Mouse (Mus musculus): ENCODE measurements around the gene Cacna2d1. TPM values are rescaled to one million over a fixed set of nuclear protein-coding genes. Genes with fewer than 3 reads are reported as not detected.

Gene Cacna2d1
- polyA plus RNA-seq, 1 experiment from 2014 or later: 7.0 TPM

- no peaks in the 10 kb centered on the region for H3K27me3 ChIP-seq (ENCODE audit: low read depth, poor library complexity, severe bottlenecking)
- no peak for DNase-seq (ENCODE audit: low spot score)
- no peaks in the 10 kb centered on the region for H3K4me1 ChIP-seq
- no peak overlapping the region for H3K4me3 ChIP-seq
- WGBS: 94% methylated on average over 6 of the region's 6 CpGs
- no peaks in the 10 kb centered on the region for H3K36me3 ChIP-seq
- no peak overlapping the region for H3K27ac ChIP-seq
- no peaks in the 10 kb centered on the region for H3K9me3 ChIP-seq (replicated peaks)
Measured at GRCm38 (mm10) chr5:15948290-15949037, 14.0 kb downstream of the Cacna2d1 start.

GRCm38 (mm10) chr5:15959760-15960159 is 25.3 kb downstream of the Cacna2d1 start:
- H3K9me3 ChIP-seq (replicated peaks): no peaks in the 10 kb centered on the region
- WGBS: 89% methylated on average over 1 of the region's 1 CpGs
- no peak for DNase-seq (ENCODE audit: low spot score)

GRCm38 (mm10) chr5:15961866-15962265 is 27.4 kb downstream of the Cacna2d1 start:
- Histone ChIP-seq H3K36me3 (no peaks in the 10 kb centered on the region), H3K27ac (no peak overlapping the region), H3K4me1 (no peaks in the 10 kb centered on the region), H3K27me3 (ENCODE audit: low read depth, poor library complexity, severe bottlenecking) (no peaks in the 10 kb centered on the region), H3K4me3 (no peak overlapping the region), H3K9me3 (replicated peaks) (no peaks in the 10 kb centered on the region)
- no peak for DNase-seq (ENCODE audit: low spot score)
- 92% methylated on average over 2 of the region's 2 CpGs for WGBS

More at GRCm38 (mm10) chr5:15959760-15960159, 25.3 kb downstream of the Cacna2d1 start:
- no peaks in the 10 kb centered on the region for H3K27me3 ChIP-seq (ENCODE audit: low read depth, poor library complexity, severe bottlenecking)
- H3K4me3 ChIP-seq: no peak overlapping the region
- H3K27ac ChIP-seq: no peak overlapping the region
- no peaks in the 10 kb centered on the region for H3K4me1 ChIP-seq
- no peaks in the 10 kb centered on the region for H3K36me3 ChIP-seq

- H3K4me3 ChIP-seq: no peak overlapping the region
- DNase-seq (ENCODE audit: low spot score): no peak
- no peaks in the 10 kb centered on the region for H3K4me1 ChIP-seq
- no peaks in the 10 kb centered on the region for H3K27me3 ChIP-seq (ENCODE audit: low read depth, poor library complexity, severe bottlenecking)
- no peak overlapping the region for H3K27ac ChIP-seq
- H3K36me3 ChIP-seq: no peaks in the 10 kb centered on the region
- H3K9me3 ChIP-seq (replicated peaks): no peaks in the 10 kb centered on the region
Measured at GRCm38 (mm10) chr5:15966888-15967287, 32.4 kb downstream of the Cacna2d1 start.

- H3K9me3 ChIP-seq (replicated peaks): no peaks in the 10 kb centered on the region
- H3K27ac ChIP-seq: no peak overlapping the region
Measured at GRCm38 (mm10) chr5:15971821-15972220, 37.3 kb downstream of the Cacna2d1 start.

GRCm38 (mm10) chr5:15972351-15972750 is 37.9 kb downstream of the Cacna2d1 start:
- 85% methylated on average over 1 of the region's 1 CpGs for WGBS
- Histone ChIP-seq H3K27ac (no peak overlapping the region), H3K4me3 (no peak overlapping the region), H3K4me1 (no peaks in the 10 kb centered on the region), H3K36me3 (no peaks in the 10 kb centered on the region), H3K27me3 (ENCODE audit: low read depth, poor library complexity, severe bottlenecking) (no peaks in the 10 kb centered on the region), H3K9me3 (replicated peaks) (no peaks in the 10 kb centered on the region)
- no peak for DNase-seq (ENCODE audit: low spot score)

More at GRCm38 (mm10) chr5:15971821-15972220, 37.3 kb downstream of the Cacna2d1 start:
- no peak overlapping the region for H3K4me3 ChIP-seq
- no peaks in the 10 kb centered on the region for H3K36me3 ChIP-seq
- 85% methylated on average over 4 of the region's 4 CpGs for WGBS
- H3K27me3 ChIP-seq (ENCODE audit: low read depth, poor library complexity, severe bottlenecking): no peaks in the 10 kb centered on the region
- no peaks in the 10 kb centered on the region for H3K4me1 ChIP-seq
- no peak for DNase-seq (ENCODE audit: low spot score)

- Histone ChIP-seq H3K27ac (no peak overlapping the region), H3K9me3 (replicated peaks) (no peaks in the 10 kb centered on the region), H3K36me3 (no peaks in the 10 kb centered on the region), H3K4me3 (no peak overlapping the region), H3K27me3 (ENCODE audit: low read depth, poor library complexity, severe bottlenecking) (no peaks in the 10 kb centered on the region), H3K4me1 (no peaks in the 10 kb centered on the region)
- no peak for DNase-seq (ENCODE audit: low spot score)
Measured at GRCm38 (mm10) chr5:15974652-15975051, 40.2 kb downstream of the Cacna2d1 start.

- Histone ChIP-seq H3K27me3 (ENCODE audit: low read depth, poor library complexity, severe bottlenecking) (no peaks in the 10 kb centered on the region), H3K4me1 (peaks cover 14% of the 10 kb centered on the region), H3K36me3 (no peaks in the 10 kb centered on the region), H3K27ac (no peak overlapping the region), H3K4me3 (no peak overlapping the region), H3K9me3 (replicated peaks) (no peaks in the 10 kb centered on the region)
- WGBS: 77% methylated on average over 2 of the region's 2 CpGs
- DNase-seq (ENCODE audit: low spot score): no peak
Measured at GRCm38 (mm10) chr5:15979225-15979624, 44.7 kb downstream of the Cacna2d1 start.

GRCm38 (mm10) chr5:15982573-15982972 is 48.1 kb downstream of the Cacna2d1 start:
- Histone ChIP-seq H3K4me1 (peaks cover 14% of the 10 kb centered on the region), H3K9me3 (replicated peaks) (no peaks in the 10 kb centered on the region), H3K27me3 (ENCODE audit: low read depth, poor library complexity, severe bottlenecking) (no peaks in the 10 kb centered on the region), H3K4me3 (no peak overlapping the region), H3K27ac (no peak overlapping the region), H3K36me3 (no peaks in the 10 kb centered on the region)
- no peak for DNase-seq (ENCODE audit: low spot score)
- 64% methylated on average over 4 of the region's 4 CpGs for WGBS

GRCm38 (mm10) chr5:15983354-15983753 is 48.9 kb downstream of the Cacna2d1 start:
- Histone ChIP-seq H3K4me3 (no peak overlapping the region), H3K9me3 (replicated peaks) (no peaks in the 10 kb centered on the region), H3K27me3 (ENCODE audit: low read depth, poor library complexity, severe bottlenecking) (no peaks in the 10 kb centered on the region), H3K36me3 (no peaks in the 10 kb centered on the region), H3K27ac (no peak overlapping the region), H3K4me1 (peaks cover 14% of the 10 kb centered on the region)
- peak; percentile 37 for DNase-seq (ENCODE audit: low spot score)
- 21% methylated on average over 5 of the region's 5 CpGs for WGBS

GRCm38 (mm10) chr5:15985228-15985858 is 50.9 kb downstream of the Cacna2d1 start:
- WGBS: 90% methylated on average over 7 of the region's 7 CpGs
- Histone ChIP-seq H3K27me3 (ENCODE audit: low read depth, poor library complexity, severe bottlenecking) (no peaks in the 10 kb centered on the region), H3K9me3 (replicated peaks) (no peaks in the 10 kb centered on the region)

GRCm38 (mm10) chr5:15985901-15986300 is 51.4 kb downstream of the Cacna2d1 start:
- WGBS: 43% methylated on average over 4 of the region's 4 CpGs
- no peaks in the 10 kb centered on the region for H3K36me3 ChIP-seq
- H3K9me3 ChIP-seq (replicated peaks): no peaks in the 10 kb centered on the region
- peaks cover 14% of the 10 kb centered on the region for H3K4me1 ChIP-seq
- no peaks in the 10 kb centered on the region for H3K27me3 ChIP-seq (ENCODE audit: low read depth, poor library complexity, severe bottlenecking)
- no peak overlapping the region for H3K27ac ChIP-seq
- no peak overlapping the region for H3K4me3 ChIP-seq
- no peak for DNase-seq (ENCODE audit: low spot score)

More at GRCm38 (mm10) chr5:15985228-15985858, 50.9 kb downstream of the Cacna2d1 start:
- no peak for DNase-seq (ENCODE audit: low spot score)
- no peaks in the 10 kb centered on the region for H3K36me3 ChIP-seq
- no peak overlapping the region for H3K4me3 ChIP-seq
- no peak overlapping the region for H3K27ac ChIP-seq
- peaks cover 14% of the 10 kb centered on the region for H3K4me1 ChIP-seq

- no peaks in the 10 kb centered on the region for H3K27me3 ChIP-seq (ENCODE audit: low read depth, poor library complexity, severe bottlenecking)
Measured at GRCm38 (mm10) chr5:15991428-15992139, 57.1 kb downstream of the Cacna2d1 start.

More at GRCm38 (mm10) chr5:15991428-15992139, 57.1 kb downstream of the Cacna2d1 start:
- H3K9me3 ChIP-seq (replicated peaks): no peaks in the 10 kb centered on the region
- H3K36me3 ChIP-seq: no peaks in the 10 kb centered on the region
- H3K27ac ChIP-seq: no peak overlapping the region
- 74% methylated on average over 12 of the region's 12 CpGs for WGBS
- DNase-seq (ENCODE audit: low spot score): no peak
- no peaks in the 10 kb centered on the region for H3K4me1 ChIP-seq
- no peak overlapping the region for H3K4me3 ChIP-seq

Measured in limb, embryonic 10.5 days (tissue).